Mouse (Mus musculus) gastrocnemius, adult 2 months (tissue): Measurements from ENCODE around the gene Tmem128. TPM values are rescaled to one million over a fixed set of nuclear protein-coding genes. Genes with fewer than 3 reads are reported as not detected.

Experiments
- DNase-seq: peaks from one replicate; pipeline ENCODE4 v3.0.0; 2022
- H3K27ac ChIP-seq: fragments of 200-600 bp; 2 replicates; pipeline ENCODE4 v1.8.1; 2022; ENCODE audit warnings: mild to moderate bottlenecking
- H3K4me3 ChIP-seq: fragments of 200-600 bp; 2 replicates; pipeline ENCODE4 v1.8.1; 2022; ENCODE audit warnings: mild to moderate bottlenecking, moderate library complexity
- CTCF ChIP-seq: fragments of 200-600 bp; IDR thresholded peaks from 2 replicates; pipeline ENCODE4 v1.8.1; 2022; ENCODE audit warnings: antibody characterized with exemption, mild to moderate bottlenecking, moderate library complexity
- intact Hi-C: fragments of 180-260 bp; cut with DNase I; formaldehyde crosslinking; loops from one replicate; pipeline ENCODE4 v1.15.1; 2025
- long read RNA-seq, 2 experiments: library from polyadenylated mRNA; stranded (forward); transcript quantifications; one replicate each; pipeline ENCODE4 v2.0.0; 2021
- total RNA-seq, 2 experiments: library from RNA; stranded (reverse); gene quantifications; 2 replicates each; pipeline ENCODE4 v1.2.3; 2021

The Tmem128 gene
- total RNA-seq: 1 to 10 TPM; 6.6 to 8.1 TPM
- long read RNA-seq, experiment 1, partial matches to known transcripts: 0 of 4 reads
- long read RNA-seq, experiment 1, other reads (novel, unspliced or antisense): 0 of 4 reads
- long read RNA-seq, experiment 2, partial matches to known transcripts: 0 of 3 reads
- long read RNA-seq, experiment 2, other reads (novel, unspliced or antisense): 0 of 3 reads

DNA sequence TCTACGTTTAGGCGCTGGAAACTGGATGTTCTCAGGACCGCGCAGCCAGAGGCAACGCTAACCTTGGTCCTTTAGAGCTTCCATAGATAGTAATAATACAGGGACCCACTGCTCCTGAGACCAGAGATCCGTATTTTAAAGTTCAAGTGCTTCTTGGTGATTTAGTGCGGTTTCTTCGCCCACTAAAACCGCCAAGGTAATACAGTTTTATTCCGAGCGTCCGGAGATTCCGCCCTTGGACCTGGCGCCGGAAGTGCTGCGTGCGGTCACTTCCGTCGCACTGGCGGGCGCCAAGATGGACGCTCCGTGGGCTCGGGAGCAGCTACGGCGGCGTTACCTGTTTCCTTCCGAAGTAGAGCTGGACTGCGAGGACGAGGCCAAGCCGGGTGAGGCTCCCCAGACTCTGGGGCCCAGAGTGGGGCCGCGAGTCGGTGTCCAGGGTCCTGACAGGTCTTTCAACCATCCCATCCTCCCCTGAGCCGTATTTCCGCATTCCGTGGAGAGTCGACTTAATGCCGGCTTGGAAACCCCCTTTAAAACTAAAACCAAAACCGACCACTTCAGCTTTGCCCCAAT, at the start of gene Tmem128:
TSS of gene Tmem128 (plus strand) at position 79 of the 576 bp plus-strand sequence.
- DNase-seq: peak; percentile 75
- peak within 1 kb of the TSS; percentile 95 for H3K27ac ChIP-seq
- intact Hi-C loops: loop anchor here (2.0 kb wide), 1 partner anchor 39 kb away; the partner anchor contains the start of genes Lyar and Zbtb49
- no peak for TF ChIP-seq CTCF
- H3K4me3 ChIP-seq: peak within 1 kb of the TSS; percentile 96

DNA sequence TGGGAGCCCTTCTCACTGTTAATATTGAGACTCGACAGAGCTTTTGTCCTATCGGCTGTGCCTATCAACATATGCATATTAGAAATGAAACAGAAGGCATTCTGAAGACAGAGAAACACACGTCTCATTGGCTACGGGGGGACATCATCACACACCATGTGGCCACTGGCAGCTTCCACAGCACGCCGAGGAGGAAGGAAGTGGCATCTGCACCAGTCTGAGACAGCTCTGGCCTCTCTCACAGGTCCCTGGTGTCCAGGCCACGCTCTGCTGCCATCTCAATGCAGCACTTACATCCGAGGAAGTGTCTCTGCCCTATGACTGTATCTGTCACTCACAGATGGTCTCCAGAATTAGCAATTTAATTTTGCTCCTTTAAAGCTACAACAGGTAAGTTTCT, 48.3 kb upstream of the Tmem128 start:
- Histone ChIP-seq H3K27ac (no peak overlapping the region), H3K4me3 (no peak overlapping the region)
- TF ChIP-seq CTCF: no peak
- DNase-seq: no peak
- intact Hi-C loops: no loop called here

DNA sequence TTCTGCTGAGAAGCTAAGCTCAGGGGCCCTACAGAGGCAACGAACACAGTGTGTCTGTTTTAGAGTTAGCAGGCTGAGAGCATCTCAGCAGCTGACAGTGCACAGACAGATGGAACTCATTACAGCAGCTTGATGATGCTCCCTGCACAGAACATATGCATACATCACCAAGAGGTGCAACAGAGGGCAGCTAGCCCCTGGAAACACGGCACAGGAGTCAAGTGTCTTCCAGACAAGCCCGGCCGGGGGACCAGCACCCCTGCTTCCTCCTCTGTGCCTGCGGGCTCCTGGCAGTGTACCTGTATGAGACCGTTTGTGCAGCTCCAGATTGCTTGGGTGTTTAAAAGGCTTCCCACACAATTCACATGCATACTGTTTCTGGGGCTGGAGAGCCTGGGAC, 47.0 kb upstream of the Tmem128 start:
- Histone ChIP-seq H3K4me3 (no peak overlapping the region), H3K27ac (no peak overlapping the region)
- no peak for TF ChIP-seq CTCF
- no peak for DNase-seq
- intact Hi-C loops: no loop called here

DNA sequence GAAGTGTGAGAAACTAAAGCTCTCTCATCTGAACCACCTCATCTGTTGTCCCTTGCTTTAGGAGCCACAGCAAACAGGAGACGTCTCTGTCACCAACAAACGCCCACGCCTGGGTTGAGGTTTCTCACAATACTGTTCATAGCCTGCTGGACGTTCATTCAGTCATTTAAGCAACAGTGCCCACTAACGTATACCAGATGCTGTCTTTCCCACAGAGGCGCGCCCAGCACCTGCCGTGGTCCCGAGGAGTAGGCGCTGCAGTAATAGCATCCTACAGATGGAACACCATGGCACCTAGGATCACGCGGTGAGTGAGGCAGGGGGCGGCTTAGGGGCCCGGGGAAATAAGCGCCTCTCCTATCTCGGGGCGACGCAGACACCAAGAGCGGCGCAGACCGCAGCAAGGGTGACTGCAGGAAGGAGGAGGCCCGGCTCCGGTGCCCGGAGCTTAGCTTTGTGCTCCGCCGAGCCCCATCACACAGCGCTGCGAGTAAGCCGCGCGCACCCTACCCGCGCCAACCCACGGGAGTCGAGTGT, 40.1 kb upstream of the Tmem128 start:
- H3K27ac ChIP-seq: peak overlapping the region; percentile 91
- peak overlapping the region; percentile 98 for H3K4me3 ChIP-seq
- intact Hi-C loops: loop anchor here (2.0 kb wide), 1 partner anchor 41 kb away; the partner anchor contains the start of gene Tmem128
- DNase-seq: no peak
- TF ChIP-seq CTCF: no peak

DNA sequence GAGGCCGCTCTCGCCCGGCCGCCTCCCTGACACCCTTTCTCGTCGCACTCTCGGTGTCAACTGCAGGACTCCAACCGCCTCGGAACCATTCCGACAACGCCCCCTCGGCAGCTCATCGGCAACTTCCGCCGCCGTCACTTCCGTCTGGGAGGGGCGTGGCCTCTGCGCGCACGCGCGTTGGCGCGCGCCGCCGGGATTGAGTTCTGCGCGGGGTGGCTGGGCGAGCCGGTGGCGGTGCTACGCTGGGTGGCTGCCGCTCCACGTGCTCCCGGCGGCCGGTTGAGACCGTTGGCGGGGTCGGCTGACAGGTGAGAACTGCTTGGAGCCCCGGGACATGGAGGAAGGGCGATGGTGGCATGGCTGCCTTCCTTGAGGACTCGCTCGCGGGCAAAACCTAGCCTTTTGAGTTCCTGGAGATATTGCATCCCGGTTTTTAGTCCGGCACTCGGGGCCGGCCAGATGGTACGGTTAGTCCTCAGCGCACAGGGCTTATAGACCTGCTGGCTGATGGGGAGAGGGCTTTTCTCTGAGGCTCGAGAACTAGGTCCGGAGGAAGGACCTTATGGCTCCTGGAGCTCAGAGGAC, 39.6 kb upstream of the Tmem128 start, which contains the start of the genes Zbtb49 and Lyar:
TSS of gene Zbtb49 (minus strand) at position 130 of the 585 bp plus-strand sequence.
TSS of gene Lyar (plus strand) at position 143 of the 585 bp plus-strand sequence.
- intact Hi-C loops: loop anchor here (2.0 kb wide), 1 partner anchor 40 kb away; the partner anchor contains the start of gene Tmem128
- Histone ChIP-seq H3K27ac (peak within 1 kb of the TSS; percentile 91), H3K4me3 (peak within 1 kb of the TSS; percentile 98)
- DNase-seq: peak; percentile 95
- TF ChIP-seq CTCF: no peak

DNA sequence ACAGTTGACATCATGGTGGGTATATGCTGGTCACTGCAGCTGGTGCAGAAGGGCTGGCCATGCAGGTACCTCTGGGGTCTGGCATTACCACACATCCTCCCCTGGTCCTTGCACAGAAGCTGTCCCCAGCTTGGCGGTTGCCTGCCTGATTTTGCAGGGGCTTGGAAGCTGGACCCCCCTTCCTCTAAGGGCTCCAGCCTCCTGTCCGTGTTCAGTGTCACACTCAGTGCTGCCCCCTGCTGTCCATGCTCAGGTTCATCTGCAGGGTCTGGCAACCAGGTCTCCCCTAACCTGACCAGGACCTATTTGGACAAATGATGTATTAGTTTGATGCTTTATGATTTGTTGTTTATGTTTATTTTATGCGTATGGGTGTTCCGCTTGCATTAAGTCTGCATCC, 24.6 kb upstream of the Tmem128 start:
- Histone ChIP-seq H3K27ac (no peak overlapping the region), H3K4me3 (no peak overlapping the region)
- intact Hi-C loops: no loop called here
- TF ChIP-seq CTCF: peak; percentile 70
- peak; percentile 62 for DNase-seq

DNA sequence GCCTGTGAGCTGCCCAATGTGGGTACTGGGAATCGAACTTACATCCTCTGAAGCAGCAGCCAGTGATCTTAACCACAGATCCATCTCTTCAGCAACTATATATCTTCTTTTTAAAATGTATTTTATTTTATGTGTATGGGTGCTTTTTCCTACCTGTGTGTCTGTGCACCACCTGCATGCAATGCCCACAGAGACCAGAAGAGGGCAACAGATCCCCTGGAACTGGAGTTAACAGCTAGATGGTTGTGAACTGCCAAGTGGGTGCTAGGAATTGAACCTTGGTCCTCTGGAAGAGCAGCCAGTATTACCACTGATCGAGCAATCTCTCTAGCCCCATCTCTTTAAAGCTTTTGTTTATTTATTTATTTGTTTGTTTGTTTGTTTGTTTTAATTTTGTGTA, 23.4 kb upstream of the Tmem128 start:
- H3K4me3 ChIP-seq: no peak overlapping the region
- peak; percentile 23; the same call in 1 of the 2 replicates for TF ChIP-seq CTCF
- intact Hi-C loops: no loop called here

DNA sequence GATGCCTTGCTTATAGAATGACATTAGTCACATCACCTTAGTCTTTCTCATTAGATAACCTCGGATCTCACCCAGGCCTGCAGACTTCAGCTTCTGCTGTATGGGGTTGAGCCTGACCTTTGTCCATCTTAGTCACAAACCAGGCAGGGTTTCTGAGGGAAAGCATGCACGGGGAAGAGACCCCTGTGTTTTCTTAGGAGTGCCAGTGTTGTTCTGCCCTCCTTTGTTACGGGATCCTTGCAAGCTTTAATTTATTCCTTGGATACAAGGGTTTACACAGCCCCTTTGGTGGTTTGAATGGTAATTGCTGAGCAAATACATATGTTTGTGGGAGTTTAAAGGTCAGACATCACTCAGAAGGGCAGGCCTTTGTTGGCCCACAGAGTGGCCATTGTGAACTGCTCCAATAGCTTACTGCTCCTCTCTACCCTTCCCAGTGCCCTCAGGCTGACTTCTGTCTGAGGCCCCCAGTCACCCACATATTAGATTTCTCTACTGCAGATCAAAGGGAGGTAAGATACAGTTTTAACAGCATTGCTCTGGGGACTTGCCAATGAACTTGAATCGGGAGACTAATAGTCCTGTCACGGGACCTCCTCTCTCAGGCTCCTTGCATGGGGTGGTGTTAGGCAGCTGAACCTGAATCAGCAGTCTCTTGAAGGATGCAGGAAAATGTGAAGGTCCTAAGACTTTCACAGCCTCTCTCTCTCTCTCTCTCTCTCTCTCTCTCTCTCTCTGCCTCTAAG, 19.1 kb upstream of the Tmem128 start:
- intact Hi-C loops: no loop called here
- Histone ChIP-seq H3K27ac (no peak overlapping the region), H3K4me3 (no peak overlapping the region)
- DNase-seq: no peak
- no peak for TF ChIP-seq CTCF

More for the DNA sequence above, 23.4 kb upstream of the Tmem128 start:
- DNase-seq: no peak
- H3K27ac ChIP-seq: no peak overlapping the region

DNA sequence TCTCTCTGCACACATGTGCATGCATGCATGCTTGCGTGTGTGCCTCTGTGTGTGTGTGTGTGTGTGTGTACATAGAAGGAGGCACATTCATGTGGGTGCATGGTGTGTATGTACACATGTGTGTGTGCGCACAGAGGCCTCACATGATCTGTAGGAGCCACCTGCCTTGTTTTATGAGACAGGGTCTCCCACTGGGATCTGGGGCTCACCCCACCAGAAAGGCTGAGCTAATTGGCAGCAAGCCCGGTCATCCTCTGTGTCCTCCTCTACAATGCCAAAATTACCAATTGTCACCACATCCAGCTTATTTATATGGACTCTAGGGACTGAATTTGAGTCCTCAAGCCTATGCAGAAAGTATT, 18.5 kb upstream of the Tmem128 start:
- no peak for DNase-seq
- Histone ChIP-seq H3K27ac (no peak overlapping the region), H3K4me3 (no peak overlapping the region)
- intact Hi-C loops: no loop called here
- no peak for TF ChIP-seq CTCF

DNA sequence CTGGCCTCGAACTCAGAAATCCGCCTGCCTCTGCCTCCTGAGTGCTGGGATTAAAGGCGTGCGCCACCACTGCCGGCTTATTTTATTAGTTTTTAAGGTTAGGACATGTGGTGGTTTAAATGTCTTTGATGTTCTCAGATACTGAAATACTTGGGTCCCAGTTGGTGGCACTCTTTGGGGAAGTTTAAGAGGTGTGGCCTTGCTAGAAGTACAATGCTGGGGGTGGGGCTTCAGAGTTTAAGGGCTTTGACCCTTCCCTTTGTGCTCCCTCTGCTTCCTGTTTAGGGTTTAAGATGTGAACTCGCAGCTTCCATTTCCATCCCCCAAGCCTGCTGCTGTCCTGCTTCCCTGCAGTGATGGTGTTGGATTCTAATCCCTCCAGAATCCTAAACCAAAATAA, 18.0 kb upstream of the Tmem128 start:
- DNase-seq: no peak
- intact Hi-C loops: no loop called here
- Histone ChIP-seq H3K27ac (no peak overlapping the region), H3K4me3 (no peak overlapping the region)
- no peak for TF ChIP-seq CTCF

DNA sequence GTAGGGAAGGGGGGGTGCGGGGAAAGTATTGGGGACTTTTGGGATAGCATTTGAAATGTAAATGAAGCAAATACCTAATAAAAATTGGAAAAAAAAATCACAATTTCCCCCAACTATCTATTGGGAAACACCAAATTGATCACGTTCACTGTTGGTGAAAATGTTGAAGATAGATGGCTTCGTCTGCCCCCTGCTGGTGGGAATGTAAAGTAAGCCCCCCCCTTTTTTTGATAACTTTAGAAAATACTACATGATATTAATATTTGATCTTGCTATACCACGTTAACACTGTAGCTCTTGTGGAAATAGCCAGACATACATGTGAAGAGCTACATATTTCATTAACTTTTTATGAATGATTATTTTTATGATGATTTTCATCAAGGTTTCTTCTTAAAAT, 4.8 kb upstream of the Tmem128 start:
- Histone ChIP-seq H3K27ac (no peak overlapping the region), H3K4me3 (no peak overlapping the region)
- DNase-seq: no peak
- intact Hi-C loops: no loop called here
- TF ChIP-seq CTCF: peak; percentile 50

DNA sequence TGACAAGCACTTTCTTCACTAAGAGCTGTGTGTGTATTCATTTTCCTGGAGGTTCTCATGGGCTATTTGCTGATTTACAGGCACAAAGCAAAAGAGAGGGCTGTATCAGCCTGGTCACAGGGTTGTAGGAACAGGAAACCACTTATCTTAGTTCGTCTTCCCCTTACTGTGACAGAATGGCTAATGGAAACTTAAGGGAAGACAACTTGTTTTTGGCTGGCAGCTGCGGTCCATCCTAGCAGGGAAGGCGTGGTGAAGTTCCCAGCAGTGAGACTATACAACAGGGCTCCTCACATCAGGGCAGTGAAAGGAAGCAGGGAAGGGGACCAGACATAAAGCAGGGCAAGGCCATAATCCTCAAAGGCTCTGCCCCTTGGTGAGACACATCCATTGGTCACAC, 4.3 kb upstream of the Tmem128 start:
- H3K4me3 ChIP-seq: no peak overlapping the region
- H3K27ac ChIP-seq: no peak overlapping the region
- no peak for TF ChIP-seq CTCF
- intact Hi-C loops: no loop called here
- DNase-seq: no peak

DNA sequence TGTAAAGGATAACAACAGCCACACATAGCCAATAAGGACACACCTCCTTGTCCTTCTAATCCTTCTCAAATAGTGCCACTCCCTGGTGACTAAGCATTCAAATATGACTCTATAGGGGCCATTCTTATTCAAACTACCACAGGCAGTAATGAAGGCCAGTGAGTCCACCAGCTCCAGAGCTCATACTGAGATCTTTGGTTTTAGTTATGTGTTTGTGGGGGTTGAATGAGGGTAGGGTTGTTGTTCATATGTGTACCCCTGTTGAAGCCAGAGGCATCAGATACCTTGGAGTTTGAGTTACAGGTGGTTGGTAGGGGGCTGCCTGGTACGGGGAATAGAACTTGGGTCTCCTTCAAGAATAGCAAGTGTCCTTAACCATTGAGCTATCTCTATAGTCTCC, 3.4 kb upstream of the Tmem128 start:
- no peak for DNase-seq
- no peak for TF ChIP-seq CTCF
- intact Hi-C loops: no loop called here
- Histone ChIP-seq H3K4me3 (no peak overlapping the region), H3K27ac (no peak overlapping the region)
